Mouse (Mus musculus): ENCODE measurements around the gene Ank.

- TF ChIP-seq POLR2A (IDR thresholded peaks at IDR 0.05; ENCODE audit: borderline replicate concordance, insufficient read depth, low read length) (no peak), CTCF (IDR thresholded peaks at IDR 0.05; ENCODE audit: borderline replicate concordance, insufficient read depth, low read depth, low read length) (no peak)
Measured at GRCm38 (mm10) chr15:27550358-27550992, 84.0 kb downstream of the Ank start.
